Mouse (Mus musculus) cerebellum, adult 9-11 months (tissue): Measurements from ENCODE around the gene Sertad1.
A peak's percentile ranks its signal among the peaks of the same experiment; 100 is the strongest.

Experiments used
- DNase-seq: peaks from one replicate; pipeline ENCODE4 v3.0.0; 2022

Sertad1 gene

GRCm38 (mm10) chr7:27486770-27487697, at the start of gene Sertad1:
Gene Sertad1, plus strand, starts transcription at chr7:27486910.
- peak; percentile 100 for DNase-seq

GRCm38 (mm10) chr7:27437544-27437943, 49.2 kb upstream of the Sertad1 start:
- no peak for DNase-seq

- no peak for DNase-seq
Observed at GRCm38 (mm10) chr7:27440014-27440413, 46.7 kb upstream of the Sertad1 start.

GRCm38 (mm10) chr7:27446051-27446450, 40.7 kb upstream of the Sertad1 start:
- peak; percentile 68 for DNase-seq

GRCm38 (mm10) chr7:27446521-27447418, 39.9 kb upstream of the Sertad1 start:
- DNase-seq = peak; percentile 83

GRCm38 (mm10) chr7:27447419-27448286, 39.1 kb upstream of the Sertad1 start, which contains the start of the genes Sptbn4 and Blvrb:
Gene Sptbn4, minus strand, starts transcription at chr7:27447686.
Gene Blvrb, plus strand, starts transcription at chr7:27447978.
- peak; percentile 99 for DNase-seq

- peak; percentile 77 for DNase-seq
Observed at GRCm38 (mm10) chr7:27448421-27449206, 38.1 kb upstream of the Sertad1 start.

- DNase-seq = peak; percentile 73
Observed at GRCm38 (mm10) chr7:27449256-27449862, 37.4 kb upstream of the Sertad1 start.

GRCm38 (mm10) chr7:27451359-27451758, 35.4 kb upstream of the Sertad1 start:
- DNase-seq = no peak

GRCm38 (mm10) chr7:27452206-27452770, 34.4 kb upstream of the Sertad1 start:
- no peak for DNase-seq

GRCm38 (mm10) chr7:27454461-27455121, 32.1 kb upstream of the Sertad1 start:
- DNase-seq = no peak

GRCm38 (mm10) chr7:27455273-27455672, 31.4 kb upstream of the Sertad1 start:
- DNase-seq = no peak

GRCm38 (mm10) chr7:27458614-27459013, 28.1 kb upstream of the Sertad1 start:
- no peak for DNase-seq

GRCm38 (mm10) chr7:27459640-27460039, 27.1 kb upstream of the Sertad1 start:
- no peak for DNase-seq

- no peak for DNase-seq
Observed at GRCm38 (mm10) chr7:27460477-27460876, 26.2 kb upstream of the Sertad1 start.

GRCm38 (mm10) chr7:27467648-27468047, 19.1 kb upstream of the Sertad1 start:
- DNase-seq = peak; percentile 50

- DNase-seq = peak; percentile 48
Observed at GRCm38 (mm10) chr7:27471390-27472120, 15.2 kb upstream of the Sertad1 start.

GRCm38 (mm10) chr7:27472596-27472995, 14.1 kb upstream of the Sertad1 start:
- DNase-seq = peak; percentile 42

GRCm38 (mm10) chr7:27473156-27473834, 13.4 kb upstream of the Sertad1 start, which contains the start of gene Sertad3:
Gene Sertad3, plus strand, starts transcription at chr7:27473768.
- peak; percentile 99 for DNase-seq
